Mouse (Mus musculus): ENCODE data around the gene Rngtt.
"Not testable (repeated sequence)": the region's sequence is repeated elsewhere in the genome, so short reads cannot be mapped to it uniquely, and the experiment has no call there.

The Rngtt gene

DNA sequence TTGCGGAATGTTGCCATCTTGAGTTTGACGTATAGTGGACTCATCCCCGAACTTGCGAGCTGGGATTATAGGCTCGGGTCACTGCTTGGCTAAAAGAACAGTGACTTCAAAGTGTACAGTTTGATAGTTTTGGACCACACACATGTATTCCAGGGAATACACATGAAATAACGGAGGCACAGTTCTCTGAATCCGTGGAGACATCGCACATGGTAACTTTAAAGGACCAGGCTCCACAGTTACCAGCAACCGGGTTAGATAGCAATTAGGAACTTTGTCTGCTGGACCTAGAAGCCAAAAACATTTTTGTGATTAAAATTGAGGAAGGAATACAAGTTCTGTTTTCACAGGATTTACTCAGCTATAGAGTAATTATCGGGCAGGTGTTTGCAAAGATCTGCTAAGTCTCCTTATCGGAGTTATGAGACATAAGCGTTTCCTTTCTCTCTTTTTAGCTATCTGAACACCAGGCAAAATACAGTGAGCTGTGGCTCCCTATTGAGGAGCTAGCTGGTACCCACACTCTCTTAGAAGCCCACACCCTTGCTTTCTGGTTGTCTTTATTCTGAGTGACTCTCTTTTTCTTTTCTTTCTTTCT is 828 bp downstream of the Rngtt start:
- peak; percentile 22 for DNase-seq (ENCODE audit: low read depth)

DNA sequence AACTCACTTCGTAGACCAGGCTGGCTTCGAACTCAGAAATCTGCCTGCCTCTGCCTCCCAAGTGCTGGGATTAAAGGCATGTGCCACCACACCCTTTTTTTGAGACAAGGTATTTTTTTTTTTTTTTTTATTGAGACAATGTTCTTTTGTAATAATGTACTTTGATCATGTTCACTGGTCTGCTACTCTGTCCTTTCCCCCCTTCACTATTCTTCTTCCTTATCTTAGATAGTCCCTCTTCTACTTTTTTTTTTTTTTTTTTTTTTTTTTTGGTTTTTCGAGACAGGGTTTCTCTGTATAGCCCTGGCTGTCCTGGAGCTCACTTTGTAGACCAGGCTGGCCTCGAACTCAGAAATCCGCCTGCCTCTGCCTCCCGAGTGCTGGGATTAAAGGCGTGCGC is 4.0 kb downstream of the Rngtt start:
- not testable (repeated sequence) for DNase-seq (ENCODE audit: low read depth)

DNA sequence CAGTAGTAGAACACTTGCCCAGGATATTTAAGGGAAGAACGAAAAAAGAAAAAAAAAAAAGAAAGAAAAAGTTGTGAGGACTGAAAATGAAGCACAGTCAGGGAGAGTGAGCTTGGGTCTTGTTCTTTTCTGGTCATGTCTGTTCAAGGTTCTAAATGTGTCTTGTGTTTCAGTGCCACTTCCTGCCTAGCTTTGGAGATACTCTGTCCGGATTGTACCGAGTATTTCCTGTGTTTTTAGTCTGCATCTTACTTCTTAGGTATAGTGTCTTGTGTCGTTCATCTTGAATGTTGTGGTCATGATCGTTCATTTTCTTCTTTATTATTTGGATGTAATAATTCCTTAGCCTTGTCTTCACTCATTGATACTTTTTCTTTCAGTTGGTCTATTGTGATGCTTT is 5.7 kb downstream of the Rngtt start:
- no peak for DNase-seq (ENCODE audit: low read depth)

GRCm38 (mm10) chr4:33331147-33331546 is 21.0 kb downstream of the Rngtt start:
- DNase-seq (ENCODE audit: low read depth), result no peak

GRCm38 (mm10) chr4:33332956-33333455 is 22.9 kb downstream of the Rngtt start:
- no peak for DNase-seq (ENCODE audit: low read depth)

GRCm38 (mm10) chr4:33337999-33338398 is 27.9 kb downstream of the Rngtt start:
- peak; percentile 19 for DNase-seq (ENCODE audit: low read depth)

- no peak for DNase-seq (ENCODE audit: low read depth)
Observed at GRCm38 (mm10) chr4:33342877-33343731, 33.0 kb downstream of the Rngtt start.

DNA sequence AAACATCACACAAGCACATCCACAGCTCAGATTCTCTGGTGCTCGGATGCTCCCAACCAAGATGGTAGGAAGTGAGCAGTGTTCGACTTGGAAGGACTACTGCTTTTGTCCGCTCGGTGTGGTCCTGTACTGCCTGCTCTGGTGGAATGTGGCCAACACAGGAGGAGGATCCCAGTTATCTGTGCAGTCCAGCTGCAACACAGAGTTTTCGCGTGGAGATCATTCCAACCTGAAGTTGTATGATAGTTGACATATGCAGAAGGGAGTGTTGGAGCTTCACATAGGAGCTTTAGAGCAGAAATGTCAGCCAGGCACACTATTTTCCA is 33.6 kb downstream of the Rngtt start:
- DNase-seq (ENCODE audit: low read depth), result peak; percentile 41

DNA sequence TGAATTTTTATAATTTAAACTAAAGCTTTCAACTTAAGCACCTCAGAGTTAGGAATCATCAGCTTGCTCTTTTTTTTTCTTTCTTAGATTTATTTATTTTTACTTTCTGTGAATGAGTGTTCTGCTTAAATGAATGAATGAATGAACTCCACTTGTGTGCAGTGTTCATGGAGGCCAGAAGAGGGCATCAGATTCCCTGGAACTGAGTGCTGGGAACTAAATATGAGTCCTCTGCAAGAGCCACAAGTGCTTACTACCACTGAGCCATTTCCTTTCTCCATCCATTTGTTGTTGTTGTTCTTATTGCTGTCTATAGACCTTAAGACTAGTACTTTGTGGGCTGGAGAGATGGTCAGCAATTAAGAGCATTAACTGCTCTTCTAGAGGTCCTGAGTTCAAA is 53.3 kb downstream of the Rngtt start:
- DNase-seq (ENCODE audit: low read depth), result no peak

- no peak for DNase-seq (ENCODE audit: low read depth)
Observed at GRCm38 (mm10) chr4:33374916-33375315, 64.8 kb downstream of the Rngtt start.

- no peak for DNase-seq (ENCODE audit: low read depth)
Observed at GRCm38 (mm10) chr4:33377642-33378041, 67.5 kb downstream of the Rngtt start.

DNA sequence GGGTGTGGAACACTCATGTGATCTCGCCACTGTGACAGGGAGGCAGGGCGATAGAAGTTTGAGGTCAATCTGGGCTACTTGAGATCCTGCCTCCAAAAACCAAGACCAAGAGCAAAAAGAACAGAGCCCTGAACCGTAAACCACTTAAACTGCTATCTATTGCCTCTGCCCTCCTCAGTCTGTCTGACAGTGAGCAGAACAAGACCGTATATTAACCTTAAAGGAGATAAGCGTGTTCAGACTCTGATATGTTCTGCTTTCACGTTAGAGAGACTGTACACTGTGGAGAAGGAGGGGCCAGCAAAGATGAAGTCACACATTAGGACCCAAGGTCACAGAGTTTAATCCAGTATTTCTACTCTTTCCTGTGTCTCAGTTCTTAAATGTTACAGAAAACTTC is 68.8 kb downstream of the Rngtt start:
- peak; percentile 13 for DNase-seq (ENCODE audit: low read depth)

- no peak for DNase-seq (ENCODE audit: low read depth)
Observed at GRCm38 (mm10) chr4:33388899-33389298, 78.8 kb downstream of the Rngtt start.

DNA sequence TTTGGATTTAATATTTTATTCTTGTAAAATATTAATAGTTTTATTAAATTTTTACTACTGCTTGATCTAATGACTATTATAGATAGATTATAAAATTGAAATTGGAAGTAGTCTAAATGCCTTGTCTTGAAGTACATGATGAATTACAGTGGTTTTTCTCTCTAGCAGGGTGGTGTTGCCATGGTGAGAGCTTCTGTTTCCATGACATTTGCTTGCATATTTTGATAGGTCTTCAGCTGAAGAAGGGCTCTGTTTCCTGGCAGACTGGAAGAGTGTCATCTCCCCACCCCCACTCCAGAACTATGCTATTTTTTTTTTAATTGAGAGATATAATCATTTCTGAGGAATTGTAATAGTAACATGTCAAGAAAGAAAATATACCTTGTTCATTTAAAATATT is 80.5 kb downstream of the Rngtt start:
- no peak for DNase-seq (ENCODE audit: low read depth)

- no peak for DNase-seq (ENCODE audit: low read depth)
Observed at GRCm38 (mm10) chr4:33393437-33393836, 83.3 kb downstream of the Rngtt start.

- DNase-seq (ENCODE audit: low read depth), result peak; percentile 77
Observed at GRCm38 (mm10) chr4:33396222-33397176, 86.4 kb downstream of the Rngtt start.

DNA sequence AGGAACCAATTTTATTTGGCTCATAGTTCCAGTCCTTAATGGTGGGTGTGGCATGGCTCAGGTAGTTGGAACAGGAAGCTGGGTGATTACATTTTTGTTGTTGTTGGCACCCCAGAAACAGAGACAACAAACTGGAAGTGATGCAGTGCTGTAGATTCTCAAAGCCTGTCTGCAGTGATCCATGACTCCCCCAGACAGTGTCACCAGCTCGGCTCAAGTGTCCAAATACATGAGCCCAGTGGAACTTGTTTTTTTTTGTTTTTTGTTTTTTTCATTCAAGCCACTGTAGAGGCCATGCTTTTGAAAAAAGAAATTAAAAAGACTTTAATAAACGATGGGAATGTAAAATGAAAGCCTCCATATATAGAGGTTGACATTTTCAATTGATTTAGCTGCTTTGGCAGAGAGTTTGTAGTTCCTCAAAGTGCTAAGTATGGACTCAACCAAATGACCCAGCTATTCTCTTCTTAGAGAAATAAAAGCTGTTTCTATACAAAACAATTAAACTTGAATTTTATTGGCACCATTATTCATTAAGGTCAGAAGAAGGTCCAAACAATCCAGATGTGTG is 95.7 kb downstream of the Rngtt start:
- no peak for DNase-seq (ENCODE audit: low read depth)

- DNase-seq (ENCODE audit: low read depth), result no peak
Observed at GRCm38 (mm10) chr4:33413791-33414190, 103.7 kb downstream of the Rngtt start.

GRCm38 (mm10) chr4:33414781-33415180 is 104.7 kb downstream of the Rngtt start:
- DNase-seq (ENCODE audit: low read depth), result no peak

DNA sequence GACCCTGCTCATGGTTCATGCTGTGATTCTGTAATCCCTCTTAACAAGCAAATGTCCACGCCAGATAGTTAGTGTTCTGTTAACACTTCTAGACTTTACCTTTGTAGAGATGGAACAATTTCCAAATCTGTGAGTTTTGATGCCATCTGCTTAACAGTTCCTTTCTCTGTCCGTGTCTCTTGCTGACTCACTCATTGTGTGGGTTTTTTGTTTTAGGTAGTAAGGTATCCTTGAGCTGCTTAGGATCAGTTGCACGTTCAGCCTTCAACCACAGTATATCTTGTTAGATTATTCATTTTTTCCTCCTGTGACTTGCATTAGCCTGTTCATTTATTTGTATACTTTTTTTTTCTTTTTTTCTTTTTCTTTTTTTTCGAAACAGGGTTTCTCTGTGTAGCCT is 107.3 kb downstream of the Rngtt start:
- DNase-seq (ENCODE audit: low read depth), result no peak

GRCm38 (mm10) chr4:33419644-33420043 is 109.5 kb downstream of the Rngtt start:
- no peak for DNase-seq (ENCODE audit: low read depth)

- DNase-seq (ENCODE audit: low read depth), result no peak
Observed at GRCm38 (mm10) chr4:33428856-33429255, 118.7 kb downstream of the Rngtt start.
